Mouse (Mus musculus) stomach, embryonic 16.5 days (tissue): ENCODE data around the gene Krtdap. TPM values are rescaled to one million over a fixed set of nuclear protein-coding genes. Genes with fewer than 3 reads are reported as not detected.
"Not testable (repeated sequence)": the region's sequence is repeated elsewhere in the genome, so short reads cannot be mapped to it uniquely, and the experiment has no call there.

ENCODE experiments used
- ATAC-seq: fragments of 200-750 bp; cut with Nextera tagmentation; 2 replicates; pipeline ENCODE4 v1.8.0; 2017; ENCODE audit warnings: moderate number of reproducible peaks, moderate TSS enrichment; ENCODE audit not compliant: insufficient read depth, low FRiP score
- H3K27ac ChIP-seq: fragments of 300-500 bp; sonication (generic); 2 replicates; pipeline ENCODE4 v1.5.1; 2014; ENCODE audit warnings: low read length
- H3K27me3 ChIP-seq: fragments of 300-500 bp; sonication (generic); 2 replicates; pipeline ENCODE4 v1.6.1; 2014; ENCODE audit warnings: low read length, control low read depth, mixed read lengths; ENCODE audit not compliant: control insufficient read depth, insufficient read depth
- H3K36me3 ChIP-seq: fragments of 300-500 bp; sonication (generic); 2 replicates; pipeline ENCODE4 v1.6.1; 2014; ENCODE audit warnings: low read length; ENCODE audit not compliant: control insufficient read depth, insufficient read depth
- H3K4me1 ChIP-seq: fragments of 300-500 bp; sonication (generic); 2 replicates; pipeline ENCODE4 v1.6.1; 2014; ENCODE audit warnings: low read length, control low read depth, mixed read lengths; ENCODE audit not compliant: control insufficient read depth, insufficient read depth
- H3K4me2 ChIP-seq: fragments of 300-500 bp; sonication (generic); 2 replicates; pipeline ENCODE4 v1.6.1; 2014; ENCODE audit warnings: low read depth, low read length, mixed read lengths
- H3K4me3 ChIP-seq: fragments of 300-500 bp; sonication (generic); replicated peaks from 2 replicates; pipeline ENCODE4 v1.5.1; 2014; ENCODE audit warnings: mild to moderate bottlenecking, low read length
- H3K9ac ChIP-seq: fragments of 300-500 bp; sonication (generic); 2 replicates; pipeline ENCODE4 v1.6.1; 2014; ENCODE audit warnings: low read length
- H3K9me3 ChIP-seq: fragments of 300-500 bp; sonication (generic); replicated peaks from 2 replicates; pipeline ENCODE4 v1.6.1; 2016; ENCODE audit warnings: low read length, control low read depth; ENCODE audit not compliant: control insufficient read depth
- WGBS: fragments of 180-500 bp; shearing (Covaris S2); extraction: QIAGEN DNeasy Blood & Tissue Kit; methylation state at CpG from one replicate; pipeline ENCODE4 v1.1.7; 2014; 5-methylcytosine and 5-hydroxymethylcytosine counted together
- polyA plus RNA-seq: library from polyadenylated mRNA; unstranded; fragments of >200 nt; fragmentation: Nextera tagmentation; extraction: Ambion mirVana; gene quantifications from 2 replicates; pipeline ENCODE4 v1.2.1, GENCODE M21; 2015

The Krtdap gene
- polyA plus RNA-seq, 1 experiment from 2014 or later = 767 TPM

- Histone ChIP-seq H3K27ac (no peak within 1 kb of the TSS), H3K9ac (no peak within 1 kb of the TSS), H3K4me1 (0 out of 2 replicates have a peak, but pooled peaks cover 3% of the 10 kb centered on the region), H3K36me3 (no peaks in the 10 kb centered on the region), H3K4me3 (no peak within 1 kb of the TSS), H3K4me2 (no peak within 1 kb of the TSS), H3K27me3 (no peaks in the 10 kb centered on the region), H3K9me3 (no peaks in the 10 kb centered on the region)
- WGBS = 81% methylated on average over 18 of the region's 18 CpGs
- ATAC-seq = no peak
Measured at GRCm38 (mm10) chr7:30823675-30824074, 36.0 kb downstream of the Krtdap start, which contains the start of gene Ffar2. Gene Ffar2, minus strand, starts transcription at chr7:30823775.

GRCm38 (mm10) chr7:30824306-30824705 lies 36.6 kb downstream of the Krtdap start:
- ATAC-seq = no peak
- Histone ChIP-seq H3K36me3 (no peaks in the 10 kb centered on the region), H3K4me1 (0 out of 2 replicates have a peak, but pooled peaks cover 3% of the 10 kb centered on the region), H3K4me3 (no peak overlapping the region), H3K9ac (no peak overlapping the region), H3K27ac (no peak overlapping the region), H3K27me3 (no peaks in the 10 kb centered on the region), H3K4me2 (no peak overlapping the region), H3K9me3 (no peaks in the 10 kb centered on the region)
- WGBS = 78% methylated on average over 3 of the region's 3 CpGs

- 86% methylated on average over 10 of the region's 10 CpGs for whole genome bisulfite sequencing
- no peak overlapping the region for H3K4me2 ChIP-seq
- no peak for ATAC-seq
Measured at GRCm38 (mm10) chr7:30826660-30827059, 39.0 kb downstream of the Krtdap start.

GRCm38 (mm10) chr7:30828871-30829270 lies 41.2 kb downstream of the Krtdap start:
- not testable (repeated sequence) for H3K4me1 ChIP-seq, H3K9ac ChIP-seq, ATAC-seq, H3K36me3 ChIP-seq, H3K9me3 ChIP-seq, H3K27ac ChIP-seq, H3K4me2 ChIP-seq, H3K27me3 ChIP-seq, H3K4me3 ChIP-seq

More at GRCm38 (mm10) chr7:30826660-30827059, 39.0 kb downstream of the Krtdap start:
- no peak overlapping the region for H3K4me3 ChIP-seq
- no peak overlapping the region for H3K9ac ChIP-seq
- H3K9me3 ChIP-seq = no peaks in the 10 kb centered on the region
- H3K4me1 ChIP-seq = no peaks in the 10 kb centered on the region
- H3K27me3 ChIP-seq = no peaks in the 10 kb centered on the region
- no peak overlapping the region for H3K27ac ChIP-seq
- no peaks in the 10 kb centered on the region for H3K36me3 ChIP-seq

- H3K4me1 ChIP-seq = no peaks in the 10 kb centered on the region
- no peaks in the 10 kb centered on the region for H3K9me3 ChIP-seq
- no peaks in the 10 kb centered on the region for H3K27me3 ChIP-seq
- H3K4me2 ChIP-seq = no peak overlapping the region
- H3K9ac ChIP-seq = no peak overlapping the region
- WGBS = 70% methylated on average over 3 of the region's 3 CpGs
- H3K27ac ChIP-seq = no peak overlapping the region
- H3K36me3 ChIP-seq = no peaks in the 10 kb centered on the region
- no peak for ATAC-seq
- H3K4me3 ChIP-seq = no peak overlapping the region
Measured at GRCm38 (mm10) chr7:30829428-30829827, 41.7 kb downstream of the Krtdap start.

GRCm38 (mm10) chr7:30832261-30832660 lies 44.6 kb downstream of the Krtdap start:
- H3K9ac ChIP-seq = no peak overlapping the region
- H3K4me3 ChIP-seq = no peak overlapping the region
- H3K27me3 ChIP-seq = no peaks in the 10 kb centered on the region
- H3K36me3 ChIP-seq = no peaks in the 10 kb centered on the region
- no peak overlapping the region for H3K4me2 ChIP-seq
- ATAC-seq = no peak
- H3K9me3 ChIP-seq = no peaks in the 10 kb centered on the region
- H3K27ac ChIP-seq = no peak overlapping the region
- no peaks in the 10 kb centered on the region for H3K4me1 ChIP-seq
- WGBS = 66% methylated on average over 17 of the region's 17 CpGs

GRCm38 (mm10) chr7:30832684-30833083 lies 45.0 kb downstream of the Krtdap start:
- not testable (repeated sequence) for H3K4me1 ChIP-seq, ATAC-seq, H3K4me3 ChIP-seq, H3K9ac ChIP-seq, H3K36me3 ChIP-seq, H3K27me3 ChIP-seq, H3K4me2 ChIP-seq, H3K9me3 ChIP-seq, H3K27ac ChIP-seq
- WGBS = 32% methylated on average over 7 of the region's 11 CpGs

- Histone ChIP-seq H3K4me3 (no peak overlapping the region), H3K27ac (no peak overlapping the region), H3K9ac (no peak overlapping the region), H3K4me2 (no peak overlapping the region), H3K9me3 (no peaks in the 10 kb centered on the region), H3K4me1 (no peaks in the 10 kb centered on the region), H3K27me3 (no peaks in the 10 kb centered on the region), H3K36me3 (no peaks in the 10 kb centered on the region)
- no peak for ATAC-seq
Measured at GRCm38 (mm10) chr7:30837277-30837676, 49.6 kb downstream of the Krtdap start.

- Histone ChIP-seq H3K27ac (no peak overlapping the region), H3K4me2 (no peak overlapping the region), H3K4me3 (no peak overlapping the region), H3K27me3 (no peaks in the 10 kb centered on the region), H3K9me3 (no peaks in the 10 kb centered on the region), H3K4me1 (no peaks in the 10 kb centered on the region), H3K9ac (no peak overlapping the region), H3K36me3 (no peaks in the 10 kb centered on the region)
- 66% methylated on average over 3 of the region's 3 CpGs for WGBS
- ATAC-seq = no peak
Measured at GRCm38 (mm10) chr7:30840306-30840705, 52.6 kb downstream of the Krtdap start.
